Mouse (Mus musculus): ENCODE measurements around the gene Rptor.

Rptor gene

DNA sequence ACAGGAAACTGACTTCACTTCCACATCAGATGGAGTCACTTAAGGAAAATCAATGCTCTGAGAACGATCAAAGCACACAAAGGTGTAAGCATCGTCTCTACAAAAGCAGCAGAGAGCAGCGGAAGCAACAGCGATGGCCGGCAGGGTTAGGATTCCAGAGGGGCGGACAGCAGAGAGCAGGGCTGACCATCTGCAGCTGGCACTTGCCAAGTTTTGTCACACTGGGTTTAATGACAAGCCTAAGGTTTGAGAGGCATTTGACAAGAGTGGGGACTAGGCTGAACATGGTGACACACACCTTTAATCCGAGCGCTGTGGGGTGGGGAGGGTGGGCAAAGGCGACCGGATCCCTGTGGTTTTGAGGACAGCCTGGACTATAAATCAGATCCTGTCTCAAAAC lies 329.1 kb downstream of the Rptor start:
- DNase-seq (ENCODE audit: low read depth, low spot score): no peak

DNA sequence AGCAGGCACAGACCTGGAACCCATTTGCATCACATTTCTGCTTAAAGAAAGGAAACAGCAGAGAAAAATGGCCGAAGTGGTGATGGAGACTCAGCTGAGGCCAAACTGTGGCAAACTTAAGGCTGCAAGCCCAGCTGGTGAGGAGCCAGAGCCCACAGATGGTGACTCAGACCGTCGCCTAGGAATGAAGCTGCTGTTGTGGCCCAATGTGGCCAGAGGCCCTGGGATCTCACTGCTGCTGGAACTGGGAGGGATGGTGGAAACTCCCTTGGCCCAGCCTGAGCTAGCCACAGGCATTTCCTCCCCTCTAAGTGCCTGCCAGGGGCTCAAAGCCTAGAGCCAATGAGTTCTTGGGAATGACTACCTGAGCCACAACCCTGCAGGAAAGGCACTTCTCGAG lies 330.4 kb downstream of the Rptor start:
- no peak for DNase-seq (ENCODE audit: low read depth, low spot score)

DNA sequence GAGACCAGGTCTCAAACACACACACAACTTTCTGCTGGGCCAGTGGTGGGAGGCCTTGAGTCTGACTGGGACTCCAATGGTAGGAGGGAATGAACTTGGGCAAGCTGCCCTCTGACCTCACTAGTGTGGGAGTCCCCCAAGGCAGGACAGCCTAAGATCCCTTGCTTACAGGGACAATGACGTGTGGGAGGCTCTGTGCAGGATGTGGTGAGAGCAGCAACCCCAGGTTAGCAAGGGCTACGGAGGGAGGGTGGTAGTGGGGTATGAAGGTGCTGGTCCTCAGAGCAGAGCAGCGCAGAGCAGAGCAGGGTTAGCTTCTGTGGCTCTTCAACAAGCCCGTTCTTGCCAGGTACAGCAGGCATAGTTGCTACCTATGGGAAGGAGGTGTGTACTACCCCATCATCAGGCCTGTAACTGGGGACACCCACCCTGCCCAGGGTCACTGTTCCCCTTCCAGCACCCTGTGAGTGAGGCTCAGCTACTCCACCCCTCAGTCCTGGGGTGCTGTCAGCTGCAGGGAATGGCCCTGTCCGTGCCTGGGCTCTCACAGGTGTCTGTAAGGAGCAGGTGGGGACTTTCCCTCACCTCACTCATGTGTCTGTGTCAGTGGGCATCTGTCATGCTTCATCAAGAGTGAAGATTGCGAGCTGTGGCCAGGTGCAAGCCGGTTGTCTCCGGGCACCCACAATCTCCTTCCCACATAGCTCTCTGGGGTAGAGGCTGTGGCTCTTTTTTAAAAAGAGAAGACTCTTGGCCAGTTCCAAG lies 331.3 kb downstream of the Rptor start:
- no peak for DNase-seq (ENCODE audit: low read depth, low spot score)

DNA sequence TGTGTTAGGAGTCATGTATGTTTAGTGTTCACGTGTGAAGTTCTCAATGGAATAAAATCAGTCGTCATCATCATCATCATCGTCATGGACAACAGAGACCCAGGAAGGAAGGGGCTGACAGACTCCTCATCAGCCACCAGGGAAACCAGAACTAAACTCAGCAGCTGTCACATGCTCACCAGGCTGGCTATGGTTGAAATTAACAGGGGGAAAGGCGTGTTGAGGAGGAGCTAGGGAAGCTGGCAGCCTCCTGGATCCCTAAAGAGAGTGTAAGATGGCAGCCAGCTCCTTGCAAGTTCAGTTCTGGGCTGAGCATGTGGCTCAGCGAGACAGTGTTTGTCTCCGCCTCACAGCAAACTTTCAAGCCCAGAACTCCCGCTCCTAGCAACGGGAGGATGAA lies 332.1 kb downstream of the Rptor start:
- no peak for DNase-seq (ENCODE audit: low read depth, low spot score)

GRCm38 (mm10) chr11:119935457-119935856 lies 332.8 kb downstream of the Rptor start:
- DNase-seq (ENCODE audit: low read depth, low spot score): no peak

DNA sequence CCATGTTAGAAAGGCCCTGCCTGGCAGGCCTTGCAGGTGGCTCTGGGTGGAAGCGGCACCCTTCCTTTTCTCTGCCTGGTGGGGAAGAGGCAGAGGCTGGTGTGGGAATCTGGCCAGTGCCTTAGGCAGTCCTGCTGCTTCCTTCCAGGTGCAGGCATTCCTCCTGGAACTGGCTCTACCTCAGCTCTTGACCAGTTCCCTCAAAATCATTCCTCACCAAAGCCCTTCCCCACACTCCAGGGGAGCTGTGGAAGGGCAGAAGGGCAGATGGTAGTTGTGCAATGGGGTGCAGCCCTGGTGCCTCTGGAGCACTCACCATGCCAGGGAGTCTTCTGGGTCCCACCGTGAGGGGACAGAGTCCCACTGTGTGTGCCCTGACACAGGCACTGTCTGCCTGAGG lies 333.8 kb downstream of the Rptor start:
- no peak for DNase-seq (ENCODE audit: low read depth, low spot score)

DNA sequence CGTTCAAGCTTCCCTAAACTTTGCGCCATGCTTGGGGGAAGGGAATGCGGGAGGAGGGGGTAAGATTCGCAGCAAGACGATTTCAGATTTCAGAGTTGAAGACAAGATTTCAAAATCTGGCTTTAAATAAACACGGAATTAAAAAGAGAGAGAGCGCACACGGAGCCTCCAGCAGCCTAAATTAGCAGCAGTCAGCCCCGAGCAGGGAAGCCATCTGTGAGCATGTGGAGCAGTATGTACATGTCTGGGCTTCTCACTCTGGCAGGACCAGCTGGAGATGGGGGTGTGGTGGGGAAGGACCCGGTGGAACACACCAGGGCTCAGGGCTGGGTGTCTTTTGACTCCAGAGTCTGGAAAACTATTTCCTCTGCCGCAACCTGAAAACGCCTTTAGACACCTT lies 334.5 kb downstream of the Rptor start:
- DNase-seq (ENCODE audit: low read depth, low spot score): no peak

- DNase-seq (ENCODE audit: low read depth, low spot score): no peak
Measured at GRCm38 (mm10) chr11:119937772-119938502, 335.2 kb downstream of the Rptor start.

DNA sequence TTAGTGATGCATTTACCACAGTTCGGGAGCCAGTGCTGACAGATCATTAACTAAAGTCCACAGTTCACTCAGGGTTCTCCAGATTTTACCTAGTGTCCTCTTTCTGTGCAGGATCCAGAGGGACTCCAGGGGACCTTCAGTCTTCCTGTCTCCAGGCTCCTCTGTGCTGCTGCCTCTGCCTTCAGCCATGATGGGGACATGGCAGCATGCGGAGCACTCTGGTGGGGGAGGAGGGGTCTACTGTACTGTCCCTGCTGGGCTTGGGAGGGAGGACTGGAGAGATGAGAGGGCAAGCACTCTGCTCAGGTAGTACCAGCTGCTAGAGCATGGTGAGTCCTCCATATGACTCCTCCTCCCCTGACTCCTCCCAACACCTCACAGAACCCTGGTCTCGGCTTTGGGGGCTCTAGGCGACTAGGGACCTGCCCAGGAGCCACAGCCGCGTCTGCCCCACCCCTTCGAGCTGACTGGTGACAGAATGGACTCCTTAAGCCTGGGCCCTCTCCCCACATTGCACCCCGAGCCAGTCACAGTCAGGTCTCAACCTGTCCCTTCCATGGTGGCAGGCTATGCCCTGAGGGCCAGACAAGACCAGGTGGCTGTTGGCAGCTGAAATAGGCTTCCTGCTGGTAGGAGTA lies 336.5 kb downstream of the Rptor start:
- no peak for DNase-seq (ENCODE audit: low read depth, low spot score)

GRCm38 (mm10) chr11:119939711-119940106 lies 337.0 kb downstream of the Rptor start:
- no peak for DNase-seq (ENCODE audit: low read depth, low spot score)

DNA sequence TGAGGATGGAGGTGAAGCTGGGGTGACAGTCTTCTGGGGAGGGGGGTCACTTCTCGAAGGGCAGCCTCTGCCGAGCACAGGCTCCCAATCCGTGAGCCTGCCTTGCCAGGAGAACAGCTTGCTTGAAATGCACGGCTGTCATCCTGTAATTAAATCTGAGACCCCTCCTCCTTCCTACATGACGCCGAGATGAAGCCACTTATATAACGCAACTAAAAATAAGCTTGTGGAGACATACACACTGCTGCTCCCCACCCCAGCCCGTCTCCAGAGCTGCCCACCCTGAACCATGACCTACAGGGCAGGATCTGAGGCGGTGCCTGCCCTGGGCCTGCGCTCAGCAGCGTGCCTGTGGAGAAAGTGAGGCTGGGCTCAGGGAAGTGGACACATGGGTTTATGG lies 337.4 kb downstream of the Rptor start:
- no peak for DNase-seq (ENCODE audit: low read depth, low spot score)

DNA sequence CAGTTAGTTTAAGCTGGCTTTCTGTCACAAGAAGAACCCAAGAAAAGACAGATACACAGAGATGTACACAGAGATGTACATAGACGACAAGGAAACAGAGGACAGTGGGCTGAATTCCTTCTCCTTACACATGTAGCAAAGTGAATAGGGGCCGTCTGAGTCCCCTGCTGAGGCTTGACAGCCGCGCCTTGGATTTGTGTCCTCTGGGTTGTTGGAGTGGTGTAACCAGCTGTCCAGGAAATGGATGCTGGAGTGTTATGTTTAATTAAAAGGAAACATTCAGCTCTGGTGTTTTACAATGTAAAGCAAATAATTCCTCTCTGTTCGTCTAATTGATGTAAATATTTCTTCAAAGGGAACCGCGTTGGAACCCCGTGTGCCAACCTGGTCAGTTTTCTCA lies 339.1 kb downstream of the Rptor start:
- DNase-seq (ENCODE audit: low read depth, low spot score): no peak

DNA sequence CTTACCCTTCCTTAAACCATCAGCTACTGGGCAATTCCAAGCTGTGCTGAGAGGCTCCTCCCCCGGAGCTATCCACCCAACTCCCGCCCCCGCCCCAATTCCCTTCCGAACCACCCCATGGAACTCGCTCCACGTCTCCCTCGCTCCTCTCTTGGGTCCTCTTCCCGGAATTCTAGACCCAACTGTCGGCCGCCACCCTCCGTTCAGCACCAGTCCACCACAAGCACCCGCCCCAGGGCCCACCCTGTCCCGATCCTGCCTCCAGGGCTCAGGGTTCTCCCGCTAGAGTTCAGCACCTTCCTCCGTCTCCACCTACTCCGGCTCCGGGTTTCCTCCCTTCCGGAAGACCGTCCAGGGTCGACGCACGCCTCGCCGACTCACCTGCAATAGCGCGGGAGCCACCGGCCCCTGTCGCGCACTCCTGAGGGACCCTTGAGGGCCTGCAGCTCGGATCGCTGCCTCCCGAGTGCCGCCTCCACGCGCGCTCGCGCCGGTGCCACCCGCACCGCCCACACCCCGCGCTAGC lies 339.6 kb downstream of the Rptor start:
- DNase-seq (ENCODE audit: low read depth, low spot score): peak; percentile 39

DNA sequence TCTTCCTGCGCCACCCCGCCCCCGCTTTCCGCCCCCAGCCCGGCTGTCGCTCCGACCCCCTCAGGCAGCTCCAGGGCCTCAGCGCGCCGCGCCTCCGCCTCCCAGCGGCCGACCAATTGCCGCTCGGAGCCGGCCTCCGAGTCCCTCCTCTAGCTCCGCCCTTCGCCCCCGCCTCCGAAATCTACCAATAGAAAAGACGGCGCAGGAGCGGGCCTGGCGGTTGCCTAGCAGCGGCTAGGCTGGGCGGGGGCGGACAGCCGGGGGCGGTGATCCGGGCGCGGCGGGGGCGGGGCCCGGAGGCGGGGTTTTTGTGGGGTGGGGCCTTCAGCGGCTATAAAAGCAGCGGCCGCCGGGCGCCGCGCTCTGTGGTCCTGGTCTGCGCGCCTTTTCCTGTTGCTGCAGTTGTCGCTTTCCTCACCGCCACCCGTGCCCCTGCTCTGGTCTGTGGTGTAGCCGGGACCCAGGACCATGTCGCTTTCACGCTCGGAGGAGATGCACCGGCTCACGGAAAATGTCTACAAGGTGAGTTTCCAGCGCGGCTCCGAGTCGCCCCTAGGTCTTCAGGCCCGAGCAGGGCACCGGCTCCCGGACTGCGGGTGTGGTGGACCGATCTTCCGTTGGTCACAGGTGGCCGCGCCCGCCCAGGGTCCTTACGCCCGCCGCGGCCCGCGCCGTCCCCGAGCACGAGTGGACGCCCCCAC lies 340.2 kb downstream of the Rptor start, which contains the start of gene Baiap2:
Baiap2 (plus strand) TSS at position 37 of the 701 bp plus-strand sequence.
- peak; percentile 96 for DNase-seq (ENCODE audit: low read depth, low spot score)

- no peak for DNase-seq (ENCODE audit: low read depth, low spot score)
Measured at GRCm38 (mm10) chr11:119943428-119943988, 340.8 kb downstream of the Rptor start.

GRCm38 (mm10) chr11:119945343-119945742 lies 342.6 kb downstream of the Rptor start:
- DNase-seq (ENCODE audit: low read depth, low spot score): no peak

GRCm38 (mm10) chr11:119947426-119947825 lies 344.7 kb downstream of the Rptor start:
- no peak for DNase-seq (ENCODE audit: low read depth, low spot score)

GRCm38 (mm10) chr11:119947897-119948296 lies 345.2 kb downstream of the Rptor start:
- DNase-seq (ENCODE audit: low read depth, low spot score): no peak

DNA sequence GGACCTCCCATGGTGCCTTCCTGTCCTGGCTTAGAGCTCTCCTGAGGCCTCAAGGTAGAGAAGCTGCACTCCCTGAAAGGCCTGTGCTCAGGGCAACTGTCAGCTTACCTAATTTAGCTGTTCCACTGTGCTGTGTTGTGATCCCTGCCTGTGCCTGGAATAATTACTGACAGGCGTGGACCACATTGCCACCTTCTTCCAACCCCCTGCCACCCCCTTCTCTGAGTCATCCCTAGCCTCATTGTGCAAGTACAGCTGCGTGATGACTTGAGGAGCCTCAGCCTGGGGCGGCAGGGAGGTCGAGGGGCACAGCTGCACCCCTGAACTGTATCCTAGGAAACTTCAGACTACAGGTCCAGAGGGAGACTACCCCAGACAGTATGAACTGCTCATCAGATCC lies 345.6 kb downstream of the Rptor start:
- DNase-seq (ENCODE audit: low read depth, low spot score): no peak

GRCm38 (mm10) chr11:119948803-119949202 lies 346.1 kb downstream of the Rptor start:
- no peak for DNase-seq (ENCODE audit: low read depth, low spot score)

Measured in embryo, embryonic 11.5 days (tissue).